Comparison of ENCODE assay signal across 11 mouse cellular contexts in genomic region chr4:109576933-109577332, GRCm38 (mm10). TPM values are rescaled to one million over a fixed set of nuclear protein-coding genes. Genes with fewer than 3 reads are reported as not detected.
DNase-seq lines count a peak whose midpoint lies in the region; ATAC-seq and TF ChIP-seq lines count a peak whose summit lies in the region.
"Had no signal": no experiment of that assay in that cellular context is flagged by ENCODE, and none has a peak within 500 bp of the region (broad histone marks: within the 10 kb centered on the region; RNA-seq: fewer than 3 reads in every experiment).

No protein-coding gene starts in this region.

- no peaks in the 10 kb centered on the region for H3K27me3 ChIP-seq in forebrain, postnatal 0 days (ENCODE audit: insufficient read depth, low read length)
- no peaks in the 10 kb centered on the region for H3K27me3 ChIP-seq in forebrain, embryonic 15.5 days
- no peaks in the 10 kb centered on the region for H3K27me3 ChIP-seq in limb, embryonic 14.5 days (ENCODE audit: control insufficient read depth, insufficient read depth, low read length)
- no peaks in the 10 kb centered on the region for H3K27me3 ChIP-seq in limb, embryonic 10.5 days (ENCODE audit: low read depth, poor library complexity, severe bottlenecking)
- H3K27me3 ChIP-seq in midbrain, embryonic 16.5 days (ENCODE audit: control insufficient read depth, insufficient read depth, low read depth, low read length), result no peaks in the 10 kb centered on the region

- H3K9ac ChIP-seq in forebrain, postnatal 0 days, result no peak overlapping the region
- H3K9ac ChIP-seq in forebrain, embryonic 15.5 days (replicated peaks), result no peak overlapping the region
- no peak overlapping the region for H3K9ac ChIP-seq in limb, embryonic 14.5 days (ENCODE audit: low read depth, low read length, severe bottlenecking)
- no peak overlapping the region for H3K9ac ChIP-seq in midbrain, embryonic 16.5 days (ENCODE audit: low read depth, low read length)

- ATAC-seq in forebrain, postnatal 0 days, result no peak
- ATAC-seq in forebrain, embryonic 15.5 days (replicated peaks), result no peak
- no peak for ATAC-seq in limb, embryonic 14.5 days (ENCODE audit: low FRiP score, low read depth)
- ATAC-seq in midbrain, embryonic 16.5 days, result no peak

- no peaks in the 10 kb centered on the region for H3K4me1 ChIP-seq in forebrain, postnatal 0 days (ENCODE audit: insufficient read depth)
- no peaks in the 10 kb centered on the region for H3K4me1 ChIP-seq in forebrain, embryonic 15.5 days
- H3K4me1 ChIP-seq in limb, embryonic 14.5 days (ENCODE audit: control insufficient read depth, insufficient read depth, low read length), result no peaks in the 10 kb centered on the region
- H3K4me1 ChIP-seq in limb, embryonic 10.5 days, result peaks cover 5% of the 10 kb centered on the region; the same call in 1 of the 2 replicates
- no peaks in the 10 kb centered on the region for H3K4me1 ChIP-seq in midbrain, embryonic 16.5 days (ENCODE audit: control insufficient read depth, insufficient read depth, low read length)

- no peak overlapping the region for H3K27ac ChIP-seq in forebrain, postnatal 0 days (ENCODE audit: low read depth, low read length)
- no peak overlapping the region for H3K27ac ChIP-seq in forebrain, embryonic 15.5 days (replicated peaks)
- no peak overlapping the region for H3K27ac ChIP-seq in limb, embryonic 14.5 days (replicated peaks; ENCODE audit: low read depth, low read length)
- no peak overlapping the region for H3K27ac ChIP-seq in limb, embryonic 10.5 days
- H3K27ac ChIP-seq in midbrain, embryonic 16.5 days (ENCODE audit: low read length), result no peak overlapping the region

- WGBS in forebrain, postnatal 0 days, result 70% methylated on average over 5 of the region's 5 CpGs
- 71% methylated on average over 5 of the region's 5 CpGs for WGBS in forebrain, embryonic 15.5 days
- 77% methylated on average over 5 of the region's 5 CpGs for WGBS in limb, embryonic 14.5 days
- 79% methylated on average over 5 of the region's 5 CpGs for WGBS in limb, embryonic 10.5 days
- WGBS in midbrain, embryonic 16.5 days, result 82% methylated on average over 5 of the region's 5 CpGs

- TF ChIP-seq POLR2A in limb, embryonic 14.5 days (IDR thresholded peaks at IDR 0.05; ENCODE audit: borderline replicate concordance, extremely low read depth, insufficient read depth, insufficient read length), result no peak

- peak; percentile 59 for TF ChIP-seq CTCF in forebrain, postnatal 0 days (IDR thresholded peaks at IDR 0.05; ENCODE audit: low read depth)

- no peak overlapping the region for H3K4me3 ChIP-seq in forebrain, postnatal 0 days (ENCODE audit: low read depth, low read length)
- no peak overlapping the region for H3K4me3 ChIP-seq in forebrain, embryonic 15.5 days
- H3K4me3 ChIP-seq in limb, embryonic 14.5 days (replicated peaks; ENCODE audit: low read length), result no peak overlapping the region
- no peak overlapping the region for H3K4me3 ChIP-seq in limb, embryonic 10.5 days
- H3K4me3 ChIP-seq in midbrain, embryonic 16.5 days (ENCODE audit: low read depth, low read length), result no peak overlapping the region

- H3K9me3 ChIP-seq in forebrain, postnatal 0 days (ENCODE audit: low read length), result no peaks in the 10 kb centered on the region
- no peaks in the 10 kb centered on the region for H3K9me3 ChIP-seq in forebrain, embryonic 15.5 days
- no peaks in the 10 kb centered on the region for H3K9me3 ChIP-seq in limb, embryonic 14.5 days (ENCODE audit: control insufficient read depth, low read length)
- no peaks in the 10 kb centered on the region for H3K9me3 ChIP-seq in limb, embryonic 10.5 days (replicated peaks)
- H3K9me3 ChIP-seq in midbrain, embryonic 16.5 days (replicated peaks; ENCODE audit: control insufficient read depth, low read length, poor library complexity, severe bottlenecking), result no peaks in the 10 kb centered on the region

- peak; percentile 33 for DNase-seq in forebrain, postnatal 0 days
- peak; percentile 14 for DNase-seq in limb, embryonic 14.5 days (ENCODE audit: low spot score)
- DNase-seq in limb, embryonic 10.5 days (ENCODE audit: low spot score), result no peak
- DNase-seq in NIH3T3 (ENCODE audit: low read depth), result peak; percentile 65
- DNase-seq in naive thymus-derived CD4-positive, alpha-beta T cell, adult 2 months (ENCODE audit: low read depth), result peak; percentile 37
- DNase-seq in adipocyte (ENCODE audit: low spot score), result no peak

- H3K36me3 ChIP-seq in forebrain, postnatal 0 days (ENCODE audit: insufficient read depth), result no peaks in the 10 kb centered on the region
- H3K36me3 ChIP-seq in forebrain, embryonic 15.5 days, result no peaks in the 10 kb centered on the region
- no peaks in the 10 kb centered on the region for H3K36me3 ChIP-seq in limb, embryonic 14.5 days (ENCODE audit: control insufficient read depth, insufficient read depth, low read length)
- no peaks in the 10 kb centered on the region for H3K36me3 ChIP-seq in limb, embryonic 10.5 days
- H3K36me3 ChIP-seq in midbrain, embryonic 16.5 days (ENCODE audit: control insufficient read depth, insufficient read depth, low read length), result no peaks in the 10 kb centered on the region

- H3K4me2 ChIP-seq in forebrain, postnatal 0 days (ENCODE audit: low read depth), result no peak overlapping the region
- H3K4me2 ChIP-seq in forebrain, embryonic 15.5 days (replicated peaks), result no peak overlapping the region
- H3K4me2 ChIP-seq in limb, embryonic 14.5 days (replicated peaks; ENCODE audit: low read depth, low read length, severe bottlenecking), result no peak overlapping the region
- no peak overlapping the region for H3K4me2 ChIP-seq in midbrain, embryonic 16.5 days (ENCODE audit: low read length)

RNA-seq across cellular contexts. Expression of gene 4930522H14Rik, which starts 45.8 kb away (rescaled TPM):
- 0.29 TPM in 1 of 2 replicates, not detected in the other for total RNA-seq in forebrain, postnatal 0 days (2014; rRNA removed)
- not detected in 2 replicates for polyA plus RNA-seq in forebrain, postnatal 0 days (2015; fragmentation: Nextera tagmentation; extraction: Ambion mirVana)
- not detected in 2 replicates for polyA plus RNA-seq in forebrain, embryonic 15.5 days (2015; fragmentation: Nextera tagmentation; extraction: Ambion mirVana)
- polyA plus RNA-seq in limb, embryonic 14.5 days (2012; rRNA removed), result not detected in 2 replicates
- polyA plus RNA-seq in limb, embryonic 14.5 days (2014; fragmentation: Nextera tagmentation; extraction: Ambion mirVana), result not detected in 2 replicates
- not detected in 2 replicates for polyA plus RNA-seq in limb, embryonic 10.5 days (2016; fragmentation: Nextera tagmentation; extraction: Ambion mirVana)
- polyA plus RNA-seq in midbrain, embryonic 16.5 days (2015; fragmentation: Nextera tagmentation; extraction: Ambion mirVana), result not detected in 2 replicates
- total RNA-seq: left cerebral cortex, adult 8-10 months had no signal
- polyA plus RNA-seq: heart, embryonic 14.5 days; small intestine, adult 2 months had no signal

Comparison
In these comparisons a context has a peak if more than half of its experiments do, and no peak if none do; other contexts are left out.
1. DNase-seq: peak in forebrain, postnatal 0 days (single experiment), limb, embryonic 14.5 days (single experiment), NIH3T3 (single experiment) and naive thymus-derived CD4-positive, alpha-beta T cell, adult 2 months (single experiment); none in limb, embryonic 10.5 days (single experiment) and adipocyte (single experiment).